Mouse (Mus musculus) bone marrow, adult 2 months (tissue): ENCODE results near the gene Snip1.

Experiments
- CTCF ChIP-seq: fragments of 200-500 bp; IDR thresholded peaks from 2 replicates; pipeline ENCODE4 v1.5.1; 2011; ENCODE audit warnings: low read length, control low read depth; ENCODE audit not compliant: control insufficient read depth, insufficient read depth
- POLR2A ChIP-seq: fragments of 200-500 bp; IDR thresholded peaks from 2 replicates; pipeline ENCODE4 v1.6.1; 2011; ENCODE audit warnings: low read depth, mild to moderate bottlenecking, control low read depth, low read length, borderline replicate concordance; ENCODE audit not compliant: control insufficient read depth

DNA sequence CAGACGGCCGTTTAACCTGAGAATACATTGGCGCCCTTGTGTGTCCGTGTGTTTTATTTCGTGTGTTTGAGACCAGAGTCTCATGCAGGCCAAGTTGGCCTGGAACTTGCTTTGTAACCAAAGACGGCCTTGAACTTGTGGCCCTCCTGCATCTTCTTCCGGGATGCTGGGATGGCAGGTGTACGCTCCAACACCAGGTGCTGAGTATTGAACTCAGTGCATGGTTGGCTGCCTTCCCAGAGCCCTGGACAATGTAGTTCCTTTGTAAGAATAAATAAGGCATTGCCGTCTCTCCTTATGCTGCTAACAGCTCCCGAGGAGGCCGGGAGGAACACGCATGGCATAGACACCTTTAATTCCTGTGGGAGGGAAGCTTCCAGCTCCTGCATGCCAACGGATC lies 50.5 kb downstream of the Snip1 start:
- TF ChIP-seq CTCF (no peak), POLR2A (no peak)
